Mouse (Mus musculus) liver, adult 2 months (tissue): ENCODE measurements around the gene Pfdn6.
A peak's percentile ranks its signal among the peaks of the same experiment; 100 is the strongest.

Experiments used
- CTCF ChIP-seq: fragments of 200-500 bp; IDR thresholded peaks from 2 replicates; pipeline ENCODE4 v1.5.1; 2011; ENCODE audit warnings: low read depth, low read length, control low read depth
- POLR2A ChIP-seq: fragments of 200-500 bp; IDR thresholded peaks from 2 replicates; pipeline ENCODE4 v1.6.1; 2011; ENCODE audit warnings: low read length, control low read depth; ENCODE audit not compliant: insufficient read depth; ENCODE audit errors: extremely low read depth

DNA sequence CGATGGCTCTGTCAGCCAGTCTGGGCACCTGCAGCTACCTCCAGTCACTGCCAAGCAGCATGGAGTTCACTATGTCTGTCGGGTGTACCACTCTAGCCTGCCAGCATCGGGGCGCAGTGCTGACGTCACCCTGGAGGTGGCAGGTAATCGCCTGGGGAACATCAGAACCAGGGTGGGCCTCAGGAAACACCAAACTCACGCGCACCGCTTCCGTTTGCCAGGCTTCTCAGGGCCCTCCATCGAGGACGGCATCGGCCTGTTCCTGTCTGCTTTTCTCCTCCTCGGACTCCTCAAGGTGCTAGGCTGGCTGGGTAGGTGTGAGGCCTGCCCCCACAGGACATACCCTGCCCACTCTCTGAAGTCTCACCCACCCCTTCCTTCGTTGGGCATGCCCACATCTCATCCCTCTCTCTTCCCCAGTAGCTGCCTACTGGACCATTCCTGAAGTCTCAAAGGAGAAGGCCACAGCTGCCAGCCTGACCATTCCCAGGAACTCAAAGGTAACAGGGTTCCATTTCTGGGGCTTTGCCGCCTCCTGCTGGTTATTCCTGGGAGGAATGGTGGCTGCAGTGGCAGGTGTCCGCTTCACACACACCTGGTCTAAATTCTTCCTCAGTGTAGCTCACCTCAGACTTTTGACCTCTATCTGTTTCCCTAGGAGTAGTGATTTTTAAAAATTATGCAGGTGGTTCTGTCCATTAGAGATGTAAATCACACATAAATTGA lies 13.8 kb downstream of the Pfdn6 start:
- TF ChIP-seq CTCF (peak; percentile 48), POLR2A (no peak)
